Mouse (Mus musculus) mouse embryonic stem cell (cell line): ENCODE data around the gene Tet1.
"Not testable (repeated sequence)": the region's sequence is repeated elsewhere in the genome, so short reads cannot be mapped to it uniquely, and the experiment has no call there.

Experiments used
- in situ Hi-C, 2 experiments: fragments of 300-500 bp; cut with MboI; formaldehyde crosslinking; loops; 1 replicate in 1 of 2; 3 replicates in 1 of 2; pipeline ENCODE4 v1.14.3; 2019 to 2020; ENCODE audit warnings: low sequenced_read_pairs in 2 of 2, low pct_unique_long_range_greater_than_20kb in 1 of 2, mixed read lengths in 1 of 2; ENCODE audit not compliant: unreplicated experiment in 1 of 2

Gene Tet1

DNA sequence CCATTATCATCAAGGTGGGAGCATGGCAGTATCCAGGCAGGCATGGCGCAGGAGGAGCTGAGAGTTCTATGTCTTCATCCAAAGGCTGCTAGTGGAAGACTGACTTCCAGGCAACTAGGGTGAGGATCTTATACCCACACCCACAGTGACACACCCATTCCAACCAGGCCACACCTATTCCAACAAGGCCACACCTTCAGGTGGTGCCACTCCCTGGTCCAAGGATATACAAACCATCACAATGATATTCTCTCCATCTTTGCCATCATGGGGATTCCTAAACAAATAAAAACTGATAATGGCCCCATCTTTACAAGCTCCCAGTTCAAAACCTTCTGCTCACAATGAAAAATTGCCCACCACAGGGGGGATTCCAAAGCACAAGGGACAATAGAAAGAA lies at the start of gene Tet1:
Gene Tet1 (minus strand): TSS at position 101 of the 400 bp plus-strand sequence.
- in situ Hi-C loops: not testable (repeated sequence)

- in situ Hi-C loops: no loop called here
These were observed 39.8 kb upstream of the Tet1 start for GRCm38 (mm10) chr10:62948551-62948950.

DNA sequence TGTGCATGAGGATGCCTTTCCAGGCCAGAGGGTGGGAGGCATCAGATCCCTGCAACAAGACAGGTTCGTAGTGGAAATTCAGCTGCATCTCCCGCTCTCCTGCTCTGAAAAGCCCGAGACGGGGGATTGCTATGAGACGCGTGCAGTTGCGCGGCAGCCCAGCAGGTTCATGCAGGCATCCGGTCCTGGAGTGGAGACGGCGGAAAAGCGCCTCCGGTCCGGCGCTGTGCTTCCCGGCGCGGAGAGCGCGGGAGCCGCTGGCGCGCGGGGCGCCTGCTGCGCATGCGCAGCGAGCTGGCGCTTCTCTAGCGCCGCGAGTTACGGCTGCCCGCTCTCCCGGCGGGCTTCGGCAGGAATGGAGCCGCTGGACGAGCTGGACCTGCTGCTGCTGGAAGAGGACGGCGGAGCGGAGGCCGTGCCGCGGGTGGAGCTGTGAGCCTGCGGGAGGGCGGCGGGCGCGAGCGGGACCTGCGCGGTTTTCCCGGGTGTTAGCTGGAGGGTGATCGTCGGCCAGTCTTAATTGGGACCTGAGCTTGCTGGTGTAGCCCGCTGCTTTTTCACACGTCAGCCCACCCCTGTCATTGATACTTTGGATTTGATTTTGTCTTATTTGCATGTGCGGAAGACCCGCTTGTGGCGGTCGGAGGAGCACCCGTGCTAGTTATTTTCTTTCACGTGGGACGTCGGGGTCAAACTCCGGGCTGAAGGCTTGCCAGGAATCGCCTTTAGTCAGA lies 38.1 kb upstream of the Tet1 start, which contains the start of gene Dna2:
Gene Dna2 (plus strand): TSS at position 289 of the 734 bp plus-strand sequence.
- in situ Hi-C loops: no loop called here

- in situ Hi-C loops: no loop called here
These were observed 36.3 kb upstream of the Tet1 start for GRCm38 (mm10) chr10:62944975-62945580.

DNA sequence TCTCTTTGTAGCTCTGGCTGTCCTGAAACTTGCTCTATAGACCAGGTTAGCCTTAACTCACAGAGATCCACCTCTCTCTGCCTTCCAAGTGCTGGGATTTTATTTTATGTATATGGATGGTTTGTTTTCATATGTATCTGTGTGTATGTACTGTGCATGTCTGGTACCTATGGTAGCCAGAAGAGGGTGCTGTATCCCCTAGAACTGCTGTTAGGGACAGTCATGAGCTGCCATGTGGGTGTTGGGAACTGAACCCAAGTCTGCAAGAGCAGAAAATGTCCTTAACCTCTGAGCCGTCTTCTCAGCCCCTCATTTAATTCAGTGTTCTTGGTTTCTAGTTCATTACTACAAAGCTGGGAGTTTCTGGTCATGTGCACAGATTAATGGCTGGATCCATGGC lies 23.6 kb upstream of the Tet1 start:
- in situ Hi-C loops: no loop called here

DNA sequence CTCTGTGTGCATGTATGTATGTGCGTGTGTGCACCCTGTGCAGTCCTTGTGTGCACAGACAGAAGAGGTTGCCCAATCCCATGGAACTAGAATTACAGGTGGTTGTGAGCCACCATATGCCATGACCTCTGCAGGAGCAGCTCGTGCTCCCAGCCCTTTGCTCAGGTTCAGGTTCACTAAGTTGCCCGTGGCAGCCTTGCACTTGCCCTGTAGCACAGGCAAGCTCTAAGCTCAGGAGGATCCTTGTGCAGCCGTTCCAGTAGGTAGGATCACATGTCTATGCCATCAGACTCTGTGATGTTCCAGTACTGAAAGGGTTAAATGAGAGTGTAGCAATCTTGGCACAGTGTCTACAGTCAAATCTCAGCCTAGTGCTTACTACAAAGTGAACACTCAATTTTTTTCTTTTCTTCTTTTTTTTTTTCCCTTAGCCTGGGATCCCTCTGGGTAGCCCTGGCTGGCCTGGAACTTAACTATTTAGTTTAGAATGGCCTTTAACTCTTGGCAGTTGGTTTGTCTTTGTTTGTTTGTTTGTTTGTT lies 15.4 kb upstream of the Tet1 start:
- in situ Hi-C loops: no loop called here

- in situ Hi-C loops: no loop called here
These were observed 12.0 kb upstream of the Tet1 start for GRCm38 (mm10) chr10:62920766-62921156.

DNA sequence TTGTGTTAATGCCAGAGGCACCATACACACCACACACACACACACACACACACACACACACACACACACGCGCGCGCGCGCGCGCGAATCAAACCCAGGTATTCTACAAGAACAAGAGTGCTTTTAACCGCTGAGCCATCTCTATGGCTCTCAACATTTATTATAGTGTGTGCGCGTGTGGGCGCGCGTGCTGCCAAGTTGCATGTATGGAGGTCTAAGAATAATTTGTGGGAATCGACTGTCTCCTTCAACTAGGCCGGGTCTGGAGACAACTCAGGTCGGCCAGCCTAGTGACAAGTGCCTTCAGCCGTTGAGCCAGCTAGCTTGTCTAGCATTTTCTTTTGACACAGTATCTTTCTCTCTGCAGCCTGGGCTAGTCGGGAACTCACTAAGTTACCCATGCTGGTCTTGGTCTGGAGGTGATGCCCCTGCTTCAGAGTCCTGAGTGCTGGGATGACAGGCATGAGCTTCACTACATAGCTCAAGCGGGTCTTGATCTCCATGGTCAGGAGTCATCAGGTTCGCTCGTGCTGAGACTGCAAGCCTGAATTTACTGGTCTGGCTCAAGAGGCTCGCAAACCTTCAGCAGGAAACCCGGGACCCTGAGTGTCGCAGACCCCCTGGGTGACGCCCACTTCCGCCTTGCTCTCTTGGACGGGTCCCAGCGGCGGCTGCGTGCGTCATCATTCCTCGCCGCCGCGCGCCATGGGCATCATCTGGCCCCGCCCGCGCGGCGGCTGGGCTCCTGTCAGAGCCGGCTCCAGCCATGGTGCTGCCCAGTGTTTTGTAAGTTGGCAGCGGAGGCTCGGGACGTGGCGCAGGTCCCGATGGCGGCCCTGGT lies 11.3 kb upstream of the Tet1 start, which contains the start of gene Slc25a16:
Gene Slc25a16 (plus strand): TSS at position 709 of the 841 bp plus-strand sequence.
- in situ Hi-C loops: no loop called here

DNA sequence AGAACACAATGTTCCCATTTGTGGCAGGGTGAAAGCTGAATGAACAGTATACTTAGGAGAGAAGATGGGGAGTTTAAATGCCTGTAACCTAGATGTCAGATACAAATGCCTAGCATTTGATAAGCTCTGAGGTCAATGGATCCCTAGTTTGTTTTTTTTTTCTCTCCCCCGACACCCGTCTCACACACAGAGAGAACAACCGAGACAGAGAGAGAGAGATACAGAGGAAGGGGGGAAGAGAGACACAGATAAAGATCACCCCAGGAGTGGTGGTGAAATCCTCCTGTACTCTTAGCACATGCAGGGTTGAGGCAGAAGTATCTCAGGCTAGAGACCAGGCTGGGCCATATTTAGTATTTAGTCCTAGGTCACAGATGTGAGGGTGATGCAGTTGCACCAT lies 10.2 kb upstream of the Tet1 start:
- in situ Hi-C loops: no loop called here

DNA sequence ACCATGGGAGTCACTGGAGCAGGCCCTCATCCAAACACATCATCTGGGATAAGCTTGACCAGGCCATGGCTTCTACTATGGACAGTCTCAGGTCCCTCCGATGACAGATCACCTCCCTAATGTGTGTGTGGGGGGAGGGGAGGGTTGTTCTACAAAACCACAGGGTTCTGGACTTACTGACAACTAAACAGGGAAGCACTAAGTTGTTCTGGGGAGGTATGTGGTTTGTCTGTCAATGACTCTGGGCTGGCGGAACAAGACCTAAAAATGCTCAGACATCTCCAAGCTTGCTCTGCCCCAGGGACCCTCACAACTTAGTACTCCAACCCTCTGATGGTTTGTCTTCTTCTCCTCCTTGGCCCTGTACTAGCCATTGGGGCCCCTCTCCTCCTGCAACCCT lies 2.3 kb upstream of the Tet1 start:
- in situ Hi-C loops: no loop called here

DNA sequence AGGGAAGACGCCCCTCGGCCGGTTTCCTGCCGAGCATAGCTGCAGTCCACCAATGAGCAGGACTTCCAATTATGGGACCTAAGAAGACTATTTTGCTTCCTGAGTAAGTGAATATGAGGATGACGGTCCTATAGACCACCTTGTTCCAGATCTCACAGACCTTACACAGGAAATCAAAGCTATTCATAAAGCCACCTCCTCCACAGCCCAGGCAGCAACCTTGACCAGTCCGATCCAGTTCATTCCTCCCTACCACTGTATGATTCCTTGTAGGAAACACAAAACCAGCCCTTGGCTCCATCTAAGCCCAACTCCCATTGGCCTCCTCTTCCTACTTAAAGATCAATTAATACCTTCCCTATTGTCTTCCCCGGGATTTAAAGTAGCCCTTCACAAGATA lies 2.5 kb downstream of the Tet1 start:
- in situ Hi-C loops: no loop called here

GRCm38 (mm10) chr10:62902829-62903228 lies 6.0 kb downstream of the Tet1 start:
- in situ Hi-C loops: no loop called here

GRCm38 (mm10) chr10:62901826-62902225 lies 7.0 kb downstream of the Tet1 start:
- in situ Hi-C loops: no loop called here

- in situ Hi-C loops: no loop called here
These were observed 8.7 kb downstream of the Tet1 start for GRCm38 (mm10) chr10:62900144-62900543.

GRCm38 (mm10) chr10:62898061-62898460 lies 10.7 kb downstream of the Tet1 start:
- in situ Hi-C loops: no loop called here

DNA sequence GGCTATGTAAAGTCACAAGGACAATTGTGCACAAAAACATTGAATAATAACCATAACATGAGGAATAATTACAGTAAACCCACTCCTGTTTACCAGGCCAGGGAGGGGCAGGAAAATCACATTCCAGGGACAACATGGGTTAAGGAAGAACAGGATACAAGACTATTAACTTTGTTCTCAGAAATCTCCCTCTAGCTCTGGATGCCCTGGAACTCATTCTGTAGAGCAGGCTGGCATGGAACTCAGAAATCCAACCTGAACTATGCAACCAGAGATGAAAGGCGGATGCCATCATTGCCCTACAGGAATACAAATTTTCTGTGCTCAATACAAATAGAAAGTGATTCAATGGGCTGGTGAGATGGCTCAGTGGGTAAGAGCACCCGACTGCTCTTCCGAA lies 11.4 kb downstream of the Tet1 start:
- in situ Hi-C loops: no loop called here

GRCm38 (mm10) chr10:62896774-62897173 lies 12.0 kb downstream of the Tet1 start:
- in situ Hi-C loops: no loop called here

GRCm38 (mm10) chr10:62896035-62896434 lies 12.8 kb downstream of the Tet1 start:
- in situ Hi-C loops: no loop called here

DNA sequence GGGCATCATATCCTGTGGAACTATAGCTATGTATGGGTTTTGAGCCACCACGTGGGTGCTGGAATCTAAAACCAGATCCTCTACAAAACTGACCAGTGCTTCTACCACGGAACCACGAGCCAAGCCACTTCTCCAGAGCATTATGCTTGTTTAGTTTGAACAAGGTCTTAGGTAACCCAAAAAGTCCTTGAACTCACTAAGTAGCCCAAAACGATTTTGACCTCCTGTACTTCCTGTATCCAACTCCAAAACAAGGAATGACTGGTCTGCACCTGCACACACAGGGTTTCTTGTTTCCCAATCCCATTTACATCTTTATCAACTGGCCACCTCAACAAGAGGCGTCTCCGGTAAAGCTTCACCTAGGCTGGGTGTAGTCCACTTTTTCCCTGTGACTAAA lies 13.4 kb downstream of the Tet1 start:
- in situ Hi-C loops: no loop called here
